Mouse (Mus musculus) myocyte (in vitro differentiated cells): ENCODE data around the gene Pcgf3.

ENCODE experiments used
- CEBPB ChIP-seq: IDR thresholded peaks from 2 replicates; pipeline ENCODE4 v1.6.1; 2011; ENCODE audit warnings: mild to moderate bottlenecking, moderate library complexity; ENCODE audit not compliant: poor library complexity, insufficient read depth, severe bottlenecking
- E2F4 ChIP-seq: IDR thresholded peaks from one replicate; pipeline ENCODE4 v1.6.1; 2011; ENCODE audit warnings: mild to moderate bottlenecking, control low read depth, moderate library complexity; ENCODE audit not compliant: insufficient read depth
- MAX ChIP-seq: IDR thresholded peaks from one replicate; pipeline ENCODE4 v1.6.1; 2011; ENCODE audit warnings: low read depth, mild to moderate bottlenecking, control low read depth
- MYOD1 ChIP-seq, 3 experiments: IDR thresholded peaks; one replicate each; pipeline ENCODE4 v1.6.1; 2011; ENCODE audit warnings: control low read depth in 2 of 3, low read depth in 2 of 3, mild to moderate bottlenecking in 2 of 3, moderate library complexity in 1 of 3; ENCODE audit not compliant: insufficient read length in 2 of 3, control insufficient read depth in 1 of 3
- MYOG ChIP-seq, 3 experiments: IDR thresholded peaks; one replicate each; pipeline ENCODE4 v1.6.1; 2011; ENCODE audit warnings: control low read depth in 2 of 3, low read depth in 2 of 3, mild to moderate bottlenecking in 2 of 3; ENCODE audit not compliant: insufficient read length in 2 of 3, control insufficient read depth in 1 of 3, insufficient read depth in 1 of 3
- POLR2A ChIP-seq: IDR thresholded peaks from one replicate; pipeline ENCODE4 v1.6.1; 2011; ENCODE audit warnings: low read depth, mild to moderate bottlenecking, control low read depth, moderate library complexity; ENCODE audit not compliant: insufficient read length
- POLR2AphosphoS2 ChIP-seq: IDR thresholded peaks from one replicate; pipeline ENCODE4 v1.6.1; 2011; ENCODE audit warnings: low read depth, control low read depth; ENCODE audit not compliant: insufficient read length
- REST ChIP-seq: IDR thresholded peaks from one replicate; pipeline ENCODE4 v1.6.1; 2011; ENCODE audit warnings: mild to moderate bottlenecking, control low read depth, moderate library complexity; ENCODE audit not compliant: insufficient read depth, insufficient read length
- SRF ChIP-seq: IDR thresholded peaks from one replicate; pipeline ENCODE4 v1.6.1; 2011; ENCODE audit warnings: low read depth; ENCODE audit not compliant: control insufficient read depth, insufficient read length
- TCF12 ChIP-seq: IDR thresholded peaks from one replicate; pipeline ENCODE4 v1.6.1; 2011; ENCODE audit warnings: mild to moderate bottlenecking, control low read depth; ENCODE audit not compliant: poor library complexity, insufficient read depth, severe bottlenecking
- TCF3 ChIP-seq: IDR thresholded peaks from one replicate; pipeline ENCODE4 v1.6.1; 2011; ENCODE audit warnings: low read depth, control low read depth; ENCODE audit not compliant: insufficient read length
- USF1 ChIP-seq: IDR thresholded peaks from one replicate; pipeline ENCODE4 v1.6.1; 2011; ENCODE audit warnings: low read depth, mild to moderate bottlenecking, control low read depth, moderate library complexity

DNA sequence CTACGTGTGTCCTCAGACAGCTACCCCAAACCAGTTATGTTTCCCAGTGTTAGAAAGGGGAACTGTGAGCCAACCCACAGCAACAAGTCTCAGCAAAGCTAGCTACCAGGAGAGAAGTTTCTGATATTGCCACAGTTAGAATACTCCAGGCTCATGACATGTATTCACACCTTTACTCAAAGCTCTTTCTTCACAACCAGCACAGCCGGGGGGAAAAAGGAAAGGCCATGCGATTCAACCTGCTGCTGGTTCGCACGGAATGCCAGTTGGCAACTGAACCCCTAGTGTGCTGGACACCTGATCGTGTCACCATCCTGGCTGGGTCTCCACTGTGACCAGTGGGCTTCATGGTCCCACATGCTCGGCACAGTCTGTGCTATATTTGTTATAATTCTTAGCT is 13.2 kb upstream of the Pcgf3 start:
- no peak for TF ChIP-seq MAX
- TF ChIP-seq TCF12 = no peak
- TF ChIP-seq POLR2AphosphoS2 = no peak
- no peak for TF ChIP-seq POLR2A
- TF ChIP-seq E2F4 = no peak
- TF ChIP-seq USF1 = no peak
- TF ChIP-seq MYOD1 (IDR thresholded peaks at IDR 0.05; ENCODE audit: control insufficient read depth in 1 of 3, insufficient read length in 2 of 3, low read depth in 2 of 3) = no peak
- TF ChIP-seq SRF = no peak
- no peak for TF ChIP-seq CEBPB
- TF ChIP-seq TCF3 = no peak
- no peak for TF ChIP-seq MYOG (IDR thresholded peaks at IDR 0.05; ENCODE audit: control insufficient read depth in 1 of 3, insufficient read depth in 1 of 3, insufficient read length in 2 of 3, low read depth in 2 of 3)
- TF ChIP-seq REST = no peak
